Mouse (Mus musculus): ENCODE results near the gene Rbm48. TPM values are rescaled to one million over a fixed set of nuclear protein-coding genes. Genes with fewer than 3 reads are reported as not detected.
A peak's percentile ranks its signal among the peaks of the same experiment; 100 is the strongest.
"Not testable (repeated sequence)": the region's sequence is repeated elsewhere in the genome, so short reads cannot be mapped to it uniquely, and the experiment has no call there.

Gene Rbm48
- polyA plus RNA-seq, 1 experiment from 2014 or later: 10.3 TPM

DNA sequence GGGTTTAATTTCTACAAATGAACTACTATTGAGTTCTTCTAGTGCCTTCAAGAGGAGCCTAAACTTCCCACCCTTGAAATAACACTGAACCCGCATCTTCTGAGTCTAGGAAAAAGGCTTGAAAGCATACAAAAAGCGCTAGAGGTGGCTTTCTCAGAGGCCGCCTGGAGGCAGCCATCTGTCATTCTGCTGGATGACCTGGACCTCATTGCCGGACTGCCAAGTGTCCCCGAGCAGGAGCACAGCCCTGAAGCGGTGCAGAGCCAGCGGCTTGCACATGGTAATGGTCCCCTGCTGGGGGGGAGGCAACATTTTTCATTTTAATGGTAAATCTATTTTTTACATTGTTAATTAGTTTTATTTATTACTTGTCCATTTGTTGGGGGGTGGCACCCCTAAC is 24.1 kb upstream of the Rbm48 start:
- H3K27me3 ChIP-seq (replicated peaks; ENCODE audit: control insufficient read depth, insufficient read depth, low read length): no peaks in the 10 kb centered on the region
- no peak overlapping the region for H3K4me3 ChIP-seq (ENCODE audit: low read length)
- H3K27ac ChIP-seq (ENCODE audit: low read length): no peak overlapping the region
- WGBS: 90% methylated on average over 7 of the region's 7 CpGs
- H3K36me3 ChIP-seq (ENCODE audit: control insufficient read depth, insufficient read depth, low read length): 0 out of 2 replicates have a peak, but pooled peaks cover 2% of the 10 kb centered on the region
- H3K9ac ChIP-seq (ENCODE audit: low read depth, low read length): no peak overlapping the region
- H3K9me3 ChIP-seq (ENCODE audit: control insufficient read depth, low read length): no peaks in the 10 kb centered on the region
- H3K4me1 ChIP-seq (ENCODE audit: control insufficient read depth, insufficient read depth, low read length): no peaks in the 10 kb centered on the region
- no peak for ATAC-seq
- no peak overlapping the region for H3K4me2 ChIP-seq (ENCODE audit: low read depth, low read length)

DNA sequence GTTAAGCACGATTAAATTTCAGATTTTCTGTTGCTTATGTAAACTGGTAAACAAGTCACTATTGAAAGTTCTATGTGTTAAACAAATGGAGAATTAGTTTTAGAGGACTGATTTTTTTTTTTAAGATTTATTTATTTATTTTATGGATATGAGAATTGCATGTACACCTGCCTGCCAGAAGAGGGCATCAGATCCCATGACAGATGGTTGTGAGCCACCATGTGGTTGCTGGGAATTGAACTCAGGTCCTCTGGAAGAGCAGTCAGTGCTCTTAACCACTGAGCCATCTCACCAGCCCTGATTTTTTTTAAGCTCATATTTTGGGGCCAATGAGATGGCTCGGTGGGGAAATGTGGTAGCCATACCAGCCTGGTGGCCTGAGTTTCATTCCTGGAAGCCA is 15.4 kb upstream of the Rbm48 start:
- H3K4me2 ChIP-seq (ENCODE audit: low read depth, low read length); ATAC-seq; H3K4me3 ChIP-seq (ENCODE audit: low read length); H3K9ac ChIP-seq (ENCODE audit: low read depth, low read length); H3K27me3 ChIP-seq (replicated peaks; ENCODE audit: control insufficient read depth, insufficient read depth, low read length); H3K27ac ChIP-seq (ENCODE audit: low read length); H3K4me1 ChIP-seq (ENCODE audit: control insufficient read depth, insufficient read depth, low read length); H3K9me3 ChIP-seq (ENCODE audit: control insufficient read depth, low read length); H3K36me3 ChIP-seq (ENCODE audit: control insufficient read depth, insufficient read depth, low read length): not testable (repeated sequence)
- 95% methylated on average over 2 of the region's 2 CpGs for WGBS

DNA sequence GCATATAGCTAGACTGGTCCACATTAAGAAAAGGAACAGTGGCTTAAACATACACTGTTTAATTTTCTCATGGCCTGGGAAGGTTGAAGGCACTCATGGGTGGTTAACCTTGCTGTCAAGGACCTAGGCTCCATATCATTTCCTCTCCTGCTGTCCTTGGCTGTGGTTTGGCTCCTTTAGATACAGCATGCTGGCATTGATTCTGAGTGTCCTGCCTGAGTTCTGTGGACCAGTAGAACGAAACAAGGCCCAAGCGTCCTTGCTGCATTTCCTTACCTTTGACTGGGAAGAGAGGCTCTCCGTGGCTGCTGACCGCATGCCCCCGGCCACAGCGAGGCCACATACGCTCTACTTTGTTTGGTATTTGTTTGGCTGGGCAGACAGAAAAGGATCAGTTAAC is 12.9 kb upstream of the Rbm48 start:
- no peak for ATAC-seq
- Histone ChIP-seq H3K27me3 (replicated peaks; ENCODE audit: control insufficient read depth, insufficient read depth, low read length) (no peaks in the 10 kb centered on the region), H3K27ac (ENCODE audit: low read length) (no peak overlapping the region), H3K36me3 (ENCODE audit: control insufficient read depth, insufficient read depth, low read length) (peaks cover 7% of the 10 kb centered on the region), H3K4me2 (ENCODE audit: low read depth, low read length) (no peak overlapping the region), H3K4me3 (ENCODE audit: low read length) (no peak overlapping the region), H3K4me1 (ENCODE audit: control insufficient read depth, insufficient read depth, low read length) (no peaks in the 10 kb centered on the region), H3K9ac (ENCODE audit: low read depth, low read length) (no peak overlapping the region), H3K9me3 (ENCODE audit: control insufficient read depth, low read length) (no peaks in the 10 kb centered on the region)
- WGBS: 91% methylated on average over 7 of the region's 7 CpGs

DNA sequence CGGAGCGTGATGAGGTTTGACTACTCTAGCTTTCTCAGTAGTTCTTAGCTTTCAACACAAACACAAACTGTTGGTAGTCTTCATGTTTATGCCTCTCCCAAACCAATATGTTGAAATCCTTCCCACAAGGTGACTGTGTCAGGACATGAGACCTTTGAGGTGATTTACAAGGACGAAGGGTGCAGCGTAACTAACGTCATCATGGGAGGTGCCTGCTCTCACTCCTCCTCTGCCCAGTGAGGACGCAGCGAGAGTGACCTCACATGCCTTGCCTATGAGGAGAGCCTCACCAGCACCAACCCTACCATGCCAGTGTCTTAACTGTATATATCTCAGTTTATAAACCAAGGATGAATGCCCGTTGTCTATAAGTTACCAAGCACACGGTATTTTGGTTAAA is 10.7 kb upstream of the Rbm48 start:
- no peaks in the 10 kb centered on the region; the same call in 1 of the 2 replicates for H3K36me3 ChIP-seq (ENCODE audit: control insufficient read depth, insufficient read depth, low read length)
- no peaks in the 10 kb centered on the region for H3K4me1 ChIP-seq (ENCODE audit: control insufficient read depth, insufficient read depth, low read length)
- 95% methylated on average over 9 of the region's 9 CpGs for WGBS
- no peaks in the 10 kb centered on the region for H3K9me3 ChIP-seq (ENCODE audit: control insufficient read depth, low read length)
- no peak overlapping the region for H3K4me2 ChIP-seq (ENCODE audit: low read depth, low read length)
- no peak overlapping the region for H3K4me3 ChIP-seq (ENCODE audit: low read length)
- no peaks in the 10 kb centered on the region for H3K27me3 ChIP-seq (replicated peaks; ENCODE audit: control insufficient read depth, insufficient read depth, low read length)
- no peak for ATAC-seq
- H3K9ac ChIP-seq (ENCODE audit: low read depth, low read length): no peak overlapping the region
- H3K27ac ChIP-seq (ENCODE audit: low read length): no peak overlapping the region

DNA sequence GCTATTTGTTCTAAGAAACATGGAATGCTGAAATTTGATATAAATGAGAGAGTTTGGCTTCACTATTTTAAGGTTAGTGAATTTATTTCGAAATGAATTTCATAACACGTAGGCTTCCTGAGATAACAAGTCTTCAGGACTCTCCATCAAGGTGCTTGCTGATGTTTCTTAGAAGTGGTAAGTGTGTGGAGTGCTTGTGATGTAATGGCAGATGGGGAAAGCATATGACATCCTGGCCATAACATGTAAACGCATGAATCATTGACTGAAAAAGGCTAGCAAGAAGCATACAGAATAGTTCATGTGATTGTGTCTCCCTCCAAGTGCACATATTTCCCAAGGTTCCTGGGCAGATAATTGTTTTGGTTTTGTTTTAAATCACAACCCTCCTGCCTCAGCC is 4.4 kb upstream of the Rbm48 start:
- Histone ChIP-seq H3K4me3 (ENCODE audit: low read length) (no peak overlapping the region), H3K9me3 (ENCODE audit: control insufficient read depth, low read length) (no peaks in the 10 kb centered on the region), H3K27ac (ENCODE audit: low read length) (no peak overlapping the region), H3K4me1 (ENCODE audit: control insufficient read depth, insufficient read depth, low read length) (0 out of 2 replicates have a peak, but pooled peaks cover 2% of the 10 kb centered on the region), H3K36me3 (ENCODE audit: control insufficient read depth, insufficient read depth, low read length) (no peaks in the 10 kb centered on the region), H3K4me2 (ENCODE audit: low read depth, low read length) (no peak overlapping the region), H3K27me3 (replicated peaks; ENCODE audit: control insufficient read depth, insufficient read depth, low read length) (no peaks in the 10 kb centered on the region), H3K9ac (ENCODE audit: low read depth, low read length) (no peak overlapping the region)
- WGBS: 87% methylated on average over 3 of the region's 3 CpGs
- ATAC-seq: no peak

DNA sequence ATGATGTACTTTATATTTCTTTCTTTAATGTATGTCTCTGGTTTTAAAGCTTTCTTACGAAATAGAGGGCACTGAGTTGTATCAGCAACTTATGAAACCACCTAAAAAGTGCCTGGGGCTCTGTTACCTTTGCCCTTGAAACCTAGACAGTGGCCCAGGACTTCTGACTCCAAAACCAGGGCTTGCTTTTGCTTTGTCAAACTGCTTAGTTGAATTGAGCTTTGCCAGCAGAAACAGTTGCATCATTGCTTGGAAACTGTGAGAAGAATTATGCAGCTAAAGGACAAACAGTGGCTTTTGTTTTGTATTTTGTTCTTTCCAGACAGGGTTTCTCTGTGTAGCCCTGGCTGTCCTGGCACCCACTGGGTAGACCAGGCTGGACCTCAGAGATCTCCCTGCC is 3.9 kb upstream of the Rbm48 start:
- H3K9ac ChIP-seq (ENCODE audit: low read depth, low read length): no peak overlapping the region
- no peak overlapping the region for H3K4me3 ChIP-seq (ENCODE audit: low read length)
- no peak overlapping the region for H3K4me2 ChIP-seq (ENCODE audit: low read depth, low read length)
- no peak overlapping the region for H3K27ac ChIP-seq (ENCODE audit: low read length)
- H3K9me3 ChIP-seq (ENCODE audit: control insufficient read depth, low read length): no peaks in the 10 kb centered on the region
- ATAC-seq: no peak
- peaks cover 5% of the 10 kb centered on the region; the same call in 1 of the 2 replicates for H3K4me1 ChIP-seq (ENCODE audit: control insufficient read depth, insufficient read depth, low read length)
- 83% methylated on average over 1 of the region's 1 CpGs for WGBS
- no peaks in the 10 kb centered on the region for H3K36me3 ChIP-seq (ENCODE audit: control insufficient read depth, insufficient read depth, low read length)
- no peaks in the 10 kb centered on the region for H3K27me3 ChIP-seq (replicated peaks; ENCODE audit: control insufficient read depth, insufficient read depth, low read length)

DNA sequence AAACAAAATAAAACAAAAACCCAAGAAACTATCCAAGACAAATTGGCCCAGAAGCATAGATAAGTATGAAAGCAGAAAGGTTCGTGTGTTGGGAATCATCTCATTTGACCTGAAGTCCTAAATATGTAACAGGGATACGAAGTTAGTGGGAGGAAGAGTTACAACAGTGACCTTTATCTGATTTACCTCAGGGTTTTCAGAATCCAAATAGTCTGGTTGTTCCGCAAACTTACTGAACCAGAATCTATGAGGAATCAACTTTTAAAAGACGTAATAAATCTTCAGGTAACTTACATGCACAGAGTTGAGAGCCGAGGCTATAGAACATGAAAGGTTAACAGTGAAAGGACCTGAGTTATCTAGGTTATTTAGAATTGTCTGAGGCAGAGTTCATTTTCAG is 2.4 kb upstream of the Rbm48 start:
- Histone ChIP-seq H3K36me3 (ENCODE audit: control insufficient read depth, insufficient read depth, low read length) (no peaks in the 10 kb centered on the region), H3K4me2 (ENCODE audit: low read depth, low read length) (no peak overlapping the region), H3K4me1 (ENCODE audit: control insufficient read depth, insufficient read depth, low read length) (peaks cover 12% of the 10 kb centered on the region), H3K27ac (ENCODE audit: low read length) (no peak overlapping the region), H3K27me3 (replicated peaks; ENCODE audit: control insufficient read depth, insufficient read depth, low read length) (no peaks in the 10 kb centered on the region), H3K9me3 (ENCODE audit: control insufficient read depth, low read length) (no peaks in the 10 kb centered on the region), H3K4me3 (ENCODE audit: low read length) (no peak overlapping the region), H3K9ac (ENCODE audit: low read depth, low read length) (no peak overlapping the region)
- 90% methylated on average over 5 of the region's 5 CpGs for WGBS
- ATAC-seq: no peak

DNA sequence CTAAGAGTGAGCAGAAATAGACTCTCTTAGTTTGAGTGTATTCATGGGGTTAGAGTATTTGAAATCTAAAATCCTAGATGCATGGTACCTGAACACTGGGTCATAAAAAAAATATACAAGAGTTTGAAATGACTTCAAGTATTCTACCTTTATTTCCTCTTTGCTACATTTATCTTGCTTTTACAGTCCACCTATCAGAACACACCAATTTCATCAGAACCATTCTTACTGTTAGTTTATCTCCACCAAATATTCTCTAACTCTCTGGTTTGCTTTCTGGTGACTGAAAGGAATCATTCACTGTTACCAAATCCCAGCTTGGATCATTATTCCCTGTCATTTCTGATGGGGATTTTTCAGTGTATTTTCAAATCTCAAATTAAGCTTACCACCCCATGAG is 786 bp upstream of the Rbm48 start:
- no peaks in the 10 kb centered on the region for H3K27me3 ChIP-seq (replicated peaks; ENCODE audit: control insufficient read depth, insufficient read depth, low read length)
- H3K4me1 ChIP-seq (ENCODE audit: control insufficient read depth, insufficient read depth, low read length): peaks cover 12% of the 10 kb centered on the region
- no peaks in the 10 kb centered on the region for H3K36me3 ChIP-seq (ENCODE audit: control insufficient read depth, insufficient read depth, low read length)
- peak overlapping the region; percentile 82; the same call in 1 of the 2 replicates for H3K9ac ChIP-seq (ENCODE audit: low read depth, low read length)
- no peak overlapping the region for H3K27ac ChIP-seq (ENCODE audit: low read length)
- H3K9me3 ChIP-seq (ENCODE audit: control insufficient read depth, low read length): no peaks in the 10 kb centered on the region
- no peak for ATAC-seq
- peak overlapping the region; percentile 73 for H3K4me2 ChIP-seq (ENCODE audit: low read depth, low read length)
- H3K4me3 ChIP-seq (ENCODE audit: low read length): peak overlapping the region; percentile 68

DNA sequence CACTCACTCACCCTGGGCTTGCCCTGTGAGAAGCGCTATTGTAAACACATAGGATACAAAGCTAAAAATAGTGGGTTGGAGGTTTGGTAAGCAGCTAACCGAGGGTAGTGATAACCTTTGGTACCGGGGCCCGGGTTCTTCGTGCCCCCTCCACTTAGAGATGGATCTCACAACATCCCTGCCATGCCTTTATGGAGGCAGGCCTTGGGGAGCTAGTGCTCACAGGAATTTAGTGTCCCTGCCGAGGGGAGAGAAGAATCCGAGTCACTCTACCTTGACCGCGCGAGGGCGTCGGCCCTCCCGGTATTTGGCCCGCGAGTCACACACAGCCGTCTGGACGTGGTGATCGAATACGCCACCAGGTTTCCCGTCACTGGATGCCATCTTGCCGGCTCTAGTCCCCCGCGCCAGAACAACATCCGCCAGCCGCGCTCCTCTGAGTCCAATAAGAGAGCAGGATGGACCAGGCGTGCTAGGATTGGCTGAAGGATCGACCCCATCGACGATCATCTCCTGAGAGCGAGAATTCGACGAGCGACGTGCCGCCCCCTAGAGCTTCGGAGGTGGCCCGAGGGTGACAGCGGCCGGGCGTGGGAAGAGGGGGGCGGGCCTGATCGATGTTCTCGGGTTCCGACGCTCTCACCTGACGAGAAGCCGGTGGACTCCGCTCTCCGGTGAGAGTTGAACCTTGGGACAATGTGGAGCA is 539 bp downstream of the Rbm48 start, which contains the start of gene Pex1:
Gene Pex1 (plus strand): TSS at position 374 of the 706 bp plus-strand sequence.
- WGBS: under 1% methylated on average over 50 of the region's 50 CpGs

DNA sequence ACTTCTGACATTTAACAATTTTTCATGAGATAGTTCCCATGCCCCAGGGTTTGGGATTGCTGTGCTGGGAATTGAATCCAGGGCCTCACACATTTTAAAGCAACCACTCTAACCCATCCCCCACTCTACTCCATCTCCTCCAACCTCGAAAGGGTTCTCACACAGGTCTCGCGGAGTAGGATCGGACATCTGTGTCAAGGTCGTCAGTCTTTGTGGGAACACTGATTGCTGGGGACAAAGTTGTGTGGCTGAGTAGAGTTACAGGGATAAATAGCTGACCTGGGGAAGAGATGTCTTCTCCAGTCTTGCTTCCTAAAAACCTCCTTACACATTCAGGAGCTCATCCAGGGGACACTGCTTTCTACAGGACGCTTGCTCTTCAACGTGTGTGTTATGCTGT is 17.3 kb downstream of the Rbm48 start:
- Histone ChIP-seq H3K36me3 (ENCODE audit: control insufficient read depth, insufficient read depth, low read length) (peaks cover 33% of the 10 kb centered on the region), H3K4me1 (ENCODE audit: control insufficient read depth, insufficient read depth, low read length) (no peaks in the 10 kb centered on the region), H3K9me3 (ENCODE audit: control insufficient read depth, low read length) (peaks cover 6% of the 10 kb centered on the region; the same call in 1 of the 2 replicates), H3K27ac (ENCODE audit: low read length) (no peak overlapping the region), H3K4me3 (ENCODE audit: low read length) (no peak overlapping the region), H3K4me2 (ENCODE audit: low read depth, low read length) (no peak overlapping the region), H3K9ac (ENCODE audit: low read depth, low read length) (no peak overlapping the region), H3K27me3 (replicated peaks; ENCODE audit: control insufficient read depth, insufficient read depth, low read length) (no peaks in the 10 kb centered on the region)
- 94% methylated on average over 7 of the region's 7 CpGs for WGBS
- no peak for ATAC-seq

More for the DNA sequence above, 539 bp downstream of the Rbm48 start, which contains the start of gene Pex1:
- Histone ChIP-seq H3K9me3 (ENCODE audit: control insufficient read depth, low read length) (no peaks in the 10 kb centered on the region), H3K36me3 (ENCODE audit: control insufficient read depth, insufficient read depth, low read length) (no peaks in the 10 kb centered on the region; the same call in 1 of the 2 replicates), H3K4me1 (ENCODE audit: control insufficient read depth, insufficient read depth, low read length) (peaks cover 12% of the 10 kb centered on the region), H3K27me3 (replicated peaks; ENCODE audit: control insufficient read depth, insufficient read depth, low read length) (no peaks in the 10 kb centered on the region), H3K4me3 (ENCODE audit: low read length) (peak within 1 kb of the TSS; percentile 68), H3K27ac (ENCODE audit: low read length) (peak within 1 kb of the TSS; percentile 67), H3K4me2 (ENCODE audit: low read depth, low read length) (peak within 1 kb of the TSS; percentile 92), H3K9ac (ENCODE audit: low read depth, low read length) (peak within 1 kb of the TSS; percentile 82)
- ATAC-seq: peak; percentile 98
